Mouse (Mus musculus): ENCODE results near the gene P3h4.

The P3h4 gene

GRCm38 (mm10) chr11:100408835-100409462 is 5.7 kb downstream of the P3h4 start:
- no peak for DNase-seq (ENCODE audit: low read depth, low spot score)

- peak; percentile 79 for DNase-seq (ENCODE audit: low read depth, low spot score)
These were observed 6.4 kb downstream of the P3h4 start for GRCm38 (mm10) chr11:100408076-100408834.

GRCm38 (mm10) chr11:100406995-100407705 is 7.5 kb downstream of the P3h4 start:
- DNase-seq (ENCODE audit: low read depth, low spot score) = no peak

- DNase-seq (ENCODE audit: low read depth, low spot score) = no peak
These were observed 8.4 kb downstream of the P3h4 start for GRCm38 (mm10) chr11:100406273-100406672.

- DNase-seq (ENCODE audit: low read depth, low spot score) = no peak
These were observed 10.1 kb downstream of the P3h4 start for GRCm38 (mm10) chr11:100404456-100405074.

GRCm38 (mm10) chr11:100403445-100404134 is 11.0 kb downstream of the P3h4 start:
- DNase-seq (ENCODE audit: low read depth, low spot score) = no peak

- DNase-seq (ENCODE audit: low read depth, low spot score) = no peak
These were observed 12.0 kb downstream of the P3h4 start for GRCm38 (mm10) chr11:100402682-100403081.

- no peak for DNase-seq (ENCODE audit: low read depth, low spot score)
These were observed 12.4 kb downstream of the P3h4 start for GRCm38 (mm10) chr11:100402240-100402639.

- no peak for DNase-seq (ENCODE audit: low read depth, low spot score)
These were observed 13.8 kb downstream of the P3h4 start for GRCm38 (mm10) chr11:100400842-100401241.

- no peak for DNase-seq (ENCODE audit: low read depth, low spot score)
These were observed 14.7 kb downstream of the P3h4 start for GRCm38 (mm10) chr11:100399727-100400538.

GRCm38 (mm10) chr11:100399320-100399719 is 15.3 kb downstream of the P3h4 start:
- DNase-seq (ENCODE audit: low read depth, low spot score) = no peak

- no peak for DNase-seq (ENCODE audit: low read depth, low spot score)
These were observed 16.1 kb downstream of the P3h4 start for GRCm38 (mm10) chr11:100398517-100398916.

GRCm38 (mm10) chr11:100397600-100398389 is 16.8 kb downstream of the P3h4 start, which contains the start of gene Jup:
Gene Jup (minus strand): TSS chr11:100397763.
- peak; percentile 100 for DNase-seq (ENCODE audit: low read depth, low spot score)

GRCm38 (mm10) chr11:100396886-100397599 is 17.6 kb downstream of the P3h4 start:
- DNase-seq (ENCODE audit: low read depth, low spot score) = peak; percentile 77

- DNase-seq (ENCODE audit: low read depth, low spot score) = peak; percentile 84
These were observed 18.6 kb downstream of the P3h4 start for GRCm38 (mm10) chr11:100395861-100396631.

- DNase-seq (ENCODE audit: low read depth, low spot score) = peak; percentile 58
These were observed 19.4 kb downstream of the P3h4 start for GRCm38 (mm10) chr11:100395200-100395599.

- DNase-seq (ENCODE audit: low read depth, low spot score) = no peak
These were observed 20.1 kb downstream of the P3h4 start for GRCm38 (mm10) chr11:100394353-100395074.

GRCm38 (mm10) chr11:100393733-100394132 is 20.9 kb downstream of the P3h4 start:
- DNase-seq (ENCODE audit: low read depth, low spot score) = no peak
